Mouse (Mus musculus): Measurements from ENCODE around the gene Psmd9. TPM values are rescaled to one million over a fixed set of nuclear protein-coding genes. Genes with fewer than 3 reads are reported as not detected.
"Not testable (repeated sequence)": the region's sequence is repeated elsewhere in the genome, so short reads cannot be mapped to it uniquely, and the experiment has no call there.

Psmd9 gene
- polyA plus RNA-seq, 1 experiment from 2014 or later: 57.2 TPM

DNA sequence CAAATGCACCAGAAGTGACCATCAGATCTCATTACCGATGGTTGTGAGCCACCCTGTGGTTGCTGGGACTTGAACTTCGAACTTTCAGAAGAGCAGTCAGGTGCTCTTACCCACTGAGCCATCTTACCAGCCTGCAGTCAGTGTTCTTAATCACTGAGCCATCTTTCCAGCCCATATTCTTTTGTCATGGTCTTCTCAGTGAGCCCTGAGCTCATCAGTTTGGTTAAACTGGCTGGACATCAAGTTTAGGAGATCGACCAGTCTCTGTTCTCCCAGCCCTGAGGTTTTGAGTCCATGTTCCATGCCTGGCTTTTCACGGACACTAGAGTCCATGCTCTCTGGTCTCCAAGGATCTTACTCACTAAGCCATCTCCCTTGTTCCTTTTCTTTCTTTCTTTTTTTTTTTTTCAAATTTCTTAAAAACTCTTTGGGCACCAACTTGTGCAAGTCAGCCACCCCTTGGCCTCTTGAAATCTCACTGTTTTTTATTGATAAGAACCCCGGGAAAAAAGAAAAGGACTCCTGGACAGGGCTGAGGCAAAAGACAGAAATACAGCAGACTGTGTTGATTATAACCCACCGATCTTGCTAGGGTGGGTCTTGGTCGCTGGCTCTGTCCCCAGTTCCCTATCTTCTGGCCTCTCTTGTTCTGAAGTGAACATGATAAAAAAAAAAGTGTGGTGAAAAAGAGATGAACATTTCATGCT lies 31.8 kb downstream of the Psmd9 start:
- ATAC-seq (ENCODE audit: extremely low read depth, insufficient number of reproducible peaks, low FRiP score, low TSS enrichment); H3K27ac ChIP-seq (replicated peaks); H3K4me1 ChIP-seq; H3K36me3 ChIP-seq; H3K27me3 ChIP-seq (replicated peaks); H3K9ac ChIP-seq; H3K4me3 ChIP-seq; H3K4me2 ChIP-seq; H3K9me3 ChIP-seq: not testable (repeated sequence)
- 63% methylated on average over 5 of the region's 7 CpGs for WGBS

DNA sequence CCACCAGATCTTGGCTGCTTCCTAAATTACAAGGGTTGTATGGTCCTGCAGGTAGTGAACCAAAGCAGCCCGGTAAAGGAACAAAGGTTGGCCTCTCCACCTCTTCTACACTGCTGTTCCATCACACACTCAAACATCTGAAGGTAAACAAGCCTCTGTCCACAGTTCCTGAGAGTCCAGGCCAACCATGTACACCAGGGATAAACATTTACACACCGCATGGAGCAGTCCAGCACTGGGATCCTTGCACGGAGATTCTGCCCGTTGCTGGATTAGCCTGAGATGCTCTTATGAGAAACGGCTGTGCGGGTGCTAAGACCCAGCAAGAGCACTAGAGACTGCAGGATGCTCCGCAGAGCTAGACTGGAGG lies 32.3 kb downstream of the Psmd9 start:
- Histone ChIP-seq H3K9me3 (no peaks in the 10 kb centered on the region), H3K4me3 (no peak overlapping the region), H3K27ac (replicated peaks) (no peak overlapping the region), H3K27me3 (replicated peaks) (no peaks in the 10 kb centered on the region), H3K9ac (no peak overlapping the region), H3K36me3 (no peaks in the 10 kb centered on the region), H3K4me2 (no peak overlapping the region), H3K4me1 (no peaks in the 10 kb centered on the region)
- WGBS: 76% methylated on average over 7 of the region's 7 CpGs
- ATAC-seq (ENCODE audit: extremely low read depth, insufficient number of reproducible peaks, low FRiP score, low TSS enrichment): no peak

DNA sequence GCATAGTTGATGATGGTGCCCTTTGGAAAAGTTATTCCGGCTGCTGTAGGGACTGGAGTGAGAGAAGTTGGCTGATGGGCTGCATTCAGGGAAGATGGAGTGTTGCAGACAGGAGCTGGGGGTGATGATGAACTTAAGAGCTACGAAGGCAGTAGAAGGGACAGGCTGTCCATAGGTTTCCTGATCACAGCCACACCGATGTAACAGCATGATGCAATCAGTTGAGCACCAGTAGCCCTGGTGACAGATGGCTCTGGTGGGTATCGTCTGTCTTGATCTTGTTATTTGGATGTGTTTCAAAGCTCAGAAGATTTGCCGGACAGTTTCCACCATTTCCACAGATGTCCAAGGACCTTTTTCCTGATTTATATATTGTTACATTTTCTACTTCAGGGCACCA lies 32.8 kb downstream of the Psmd9 start:
- Histone ChIP-seq H3K4me1 (no peaks in the 10 kb centered on the region), H3K9ac (no peak overlapping the region), H3K36me3 (no peaks in the 10 kb centered on the region), H3K4me2 (no peak overlapping the region), H3K9me3 (no peaks in the 10 kb centered on the region), H3K4me3 (no peak overlapping the region), H3K27ac (replicated peaks) (no peak overlapping the region), H3K27me3 (replicated peaks) (no peaks in the 10 kb centered on the region)
- 63% methylated on average over 5 of the region's 5 CpGs for WGBS
- ATAC-seq (ENCODE audit: extremely low read depth, insufficient number of reproducible peaks, low FRiP score, low TSS enrichment): no peak

DNA sequence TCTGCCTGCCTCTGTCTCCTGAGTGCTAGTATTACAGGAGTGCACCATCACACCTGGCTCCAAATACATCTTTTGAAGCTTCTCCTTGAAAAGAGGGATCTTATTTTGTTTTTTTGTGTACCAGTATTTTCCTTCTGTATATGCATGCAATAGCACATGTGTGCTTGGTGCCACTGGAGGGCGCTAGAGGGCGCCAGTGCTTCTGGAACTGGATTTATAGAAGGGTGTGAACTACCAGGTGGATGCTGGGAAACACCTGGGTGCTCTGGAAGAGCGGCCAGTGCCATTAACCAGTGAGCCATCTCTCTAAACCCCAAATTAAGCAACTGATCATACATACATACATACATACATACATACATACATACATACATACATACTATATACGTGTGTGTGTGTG lies 33.6 kb downstream of the Psmd9 start:
- ATAC-seq (ENCODE audit: extremely low read depth, insufficient number of reproducible peaks, low FRiP score, low TSS enrichment); H3K4me3 ChIP-seq; H3K27me3 ChIP-seq (replicated peaks); H3K27ac ChIP-seq (replicated peaks); H3K9me3 ChIP-seq; H3K9ac ChIP-seq; H3K4me2 ChIP-seq; H3K4me1 ChIP-seq; H3K36me3 ChIP-seq: not testable (repeated sequence)
- WGBS: 31% methylated on average over 4 of the region's 4 CpGs

DNA sequence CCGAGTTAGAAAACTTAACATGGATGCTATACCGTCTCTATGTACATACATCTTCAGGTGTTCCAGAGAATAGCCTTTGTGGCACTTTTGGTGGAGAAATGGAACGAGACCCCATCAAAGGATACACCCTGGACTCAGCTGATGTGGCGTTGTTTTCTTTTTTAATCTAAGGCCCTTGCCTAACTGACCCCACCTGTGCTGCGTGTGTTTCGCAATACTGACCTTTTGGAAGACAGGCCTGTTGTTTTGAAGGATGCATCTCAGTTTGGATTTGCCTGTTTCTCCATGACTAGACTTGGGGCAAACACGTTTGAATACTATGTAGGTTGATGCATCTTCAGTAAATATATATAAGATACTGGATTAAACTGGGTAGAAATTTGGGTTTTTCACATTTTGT lies 34.4 kb downstream of the Psmd9 start:
- WGBS: 80% methylated on average over 7 of the region's 7 CpGs
- H3K27ac ChIP-seq (replicated peaks): not testable (repeated sequence)

DNA sequence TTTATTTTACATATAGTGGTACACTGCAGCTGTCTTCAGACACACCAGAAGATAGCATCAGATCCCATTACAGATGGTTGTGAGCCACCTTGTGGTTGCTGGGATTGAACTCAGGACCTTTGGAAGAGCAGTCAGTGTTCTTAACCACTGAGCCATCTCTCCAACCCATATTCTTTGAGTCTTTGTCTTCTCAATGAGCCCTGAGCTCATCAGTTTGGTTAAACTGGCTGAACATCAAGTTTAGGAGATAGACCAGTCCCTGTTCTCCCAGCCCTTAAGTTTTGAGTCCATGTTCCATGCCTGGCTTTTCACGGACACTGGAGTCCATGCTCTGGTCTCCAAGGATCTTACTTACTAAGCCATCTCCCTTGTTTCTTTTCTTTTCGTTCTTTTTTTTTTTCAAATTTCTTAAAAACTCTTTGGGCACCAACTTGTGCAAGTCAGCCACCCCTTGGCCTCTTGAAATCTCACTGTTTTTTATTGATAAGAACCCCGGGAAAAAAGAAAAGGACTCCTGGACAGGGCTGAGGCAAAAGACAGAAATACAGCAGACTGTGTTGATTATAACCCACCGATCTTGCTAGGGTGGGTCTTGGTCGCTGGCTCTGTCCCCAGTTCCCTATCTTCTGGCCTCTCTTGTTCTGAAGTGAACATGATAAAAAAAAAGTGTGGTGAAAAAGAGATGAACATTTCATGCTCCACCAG lies 53.3 kb downstream of the Psmd9 start:
- ATAC-seq (ENCODE audit: extremely low read depth, insufficient number of reproducible peaks, low FRiP score, low TSS enrichment); H3K4me3 ChIP-seq: not testable (repeated sequence)
- 60% methylated on average over 4 of the region's 5 CpGs for WGBS

More for the DNA sequence above, 34.4 kb downstream of the Psmd9 start:
- not testable (repeated sequence) for ATAC-seq (ENCODE audit: extremely low read depth, insufficient number of reproducible peaks, low FRiP score, low TSS enrichment); H3K36me3 ChIP-seq; H3K9me3 ChIP-seq; H3K27me3 ChIP-seq (replicated peaks); H3K9ac ChIP-seq; H3K4me1 ChIP-seq; H3K4me3 ChIP-seq; H3K4me2 ChIP-seq

DNA sequence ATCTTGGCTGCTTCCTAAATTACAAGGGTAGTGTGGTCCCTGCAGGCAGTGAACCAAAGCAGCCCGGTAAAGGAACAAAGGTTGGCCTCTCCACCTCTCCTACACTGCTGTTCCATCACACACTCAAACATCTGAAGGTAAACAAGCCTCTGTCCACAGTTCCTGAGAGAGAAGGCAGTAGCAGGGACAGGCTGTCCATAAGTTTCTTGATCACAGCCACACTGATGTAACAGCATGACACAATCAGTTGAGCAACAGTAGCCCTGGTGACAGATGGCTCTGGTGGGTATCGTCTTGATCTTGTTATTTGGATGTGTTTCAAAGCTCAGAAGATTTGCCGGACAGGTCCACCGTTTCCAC lies 53.8 kb downstream of the Psmd9 start:
- WGBS: 66% methylated on average over 4 of the region's 4 CpGs
- no peak for ATAC-seq (ENCODE audit: extremely low read depth, insufficient number of reproducible peaks, low FRiP score, low TSS enrichment)
- no peaks in the 10 kb centered on the region for H3K4me1 ChIP-seq
- H3K9ac ChIP-seq: no peak overlapping the region
- no peak overlapping the region for H3K4me2 ChIP-seq
- no peak overlapping the region for H3K27ac ChIP-seq (replicated peaks)
- no peaks in the 10 kb centered on the region for H3K36me3 ChIP-seq
- H3K27me3 ChIP-seq (replicated peaks): no peaks in the 10 kb centered on the region
- H3K9me3 ChIP-seq: peaks cover 8% of the 10 kb centered on the region; the same call in 1 of the 2 replicates
- no peak overlapping the region for H3K4me3 ChIP-seq

More for the DNA sequence above, 53.3 kb downstream of the Psmd9 start:
- H3K4me1 ChIP-seq; H3K9ac ChIP-seq; H3K4me2 ChIP-seq; H3K27me3 ChIP-seq (replicated peaks); H3K27ac ChIP-seq (replicated peaks); H3K9me3 ChIP-seq; H3K36me3 ChIP-seq: not testable (repeated sequence)

DNA sequence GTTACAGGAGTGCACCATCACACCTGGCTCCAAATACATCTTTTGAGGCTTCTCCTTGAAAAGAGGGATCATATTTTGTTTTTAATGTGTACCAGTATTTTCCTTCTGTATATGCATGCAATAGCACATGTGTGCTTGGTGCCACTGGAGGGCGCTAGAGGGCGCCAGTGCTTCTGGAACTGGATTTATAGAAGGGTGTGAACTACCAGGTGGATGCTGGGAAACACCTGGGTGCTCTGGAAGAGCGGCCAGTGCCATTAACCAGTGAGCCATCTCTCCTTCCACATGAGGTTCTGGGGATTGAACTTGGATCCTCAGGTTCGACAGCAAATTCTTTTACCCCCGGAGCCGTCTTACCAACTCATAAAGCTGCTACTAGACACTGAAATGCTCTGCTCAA lies 54.6 kb downstream of the Psmd9 start:
- not testable (repeated sequence) for ATAC-seq (ENCODE audit: extremely low read depth, insufficient number of reproducible peaks, low FRiP score, low TSS enrichment); H3K27me3 ChIP-seq (replicated peaks); H3K4me2 ChIP-seq; H3K4me1 ChIP-seq; H3K4me3 ChIP-seq; H3K9me3 ChIP-seq; H3K36me3 ChIP-seq; H3K27ac ChIP-seq (replicated peaks); H3K9ac ChIP-seq
- 52% methylated on average over 6 of the region's 6 CpGs for WGBS

DNA sequence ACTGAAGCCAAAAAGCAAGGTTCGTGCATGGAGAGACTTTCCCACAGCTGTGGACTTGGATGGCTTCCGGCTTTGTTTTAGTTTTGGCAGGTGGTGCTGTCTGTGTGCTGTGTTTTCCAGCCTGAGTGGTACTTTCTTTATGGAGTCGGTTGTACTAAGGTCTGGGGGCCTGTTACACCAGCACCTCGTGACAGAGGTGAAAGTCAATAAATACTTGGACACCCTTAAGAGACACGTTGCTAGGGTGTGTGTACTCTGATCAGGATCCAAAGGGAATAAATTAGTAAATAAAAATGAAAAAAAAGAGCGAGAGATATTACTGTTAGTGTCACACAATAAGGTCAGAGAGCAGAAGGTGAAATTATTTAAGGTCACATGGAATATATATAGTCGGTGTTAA lies 57.6 kb downstream of the Psmd9 start:
- 84% methylated on average over 7 of the region's 7 CpGs for WGBS
- Histone ChIP-seq H3K27ac (replicated peaks) (no peak overlapping the region), H3K9me3 (no peaks in the 10 kb centered on the region), H3K27me3 (replicated peaks) (no peaks in the 10 kb centered on the region), H3K9ac (no peak overlapping the region), H3K4me2 (no peak overlapping the region), H3K4me1 (peaks cover 10% of the 10 kb centered on the region), H3K4me3 (no peak overlapping the region), H3K36me3 (no peaks in the 10 kb centered on the region)
- no peak for ATAC-seq (ENCODE audit: extremely low read depth, insufficient number of reproducible peaks, low FRiP score, low TSS enrichment)

DNA sequence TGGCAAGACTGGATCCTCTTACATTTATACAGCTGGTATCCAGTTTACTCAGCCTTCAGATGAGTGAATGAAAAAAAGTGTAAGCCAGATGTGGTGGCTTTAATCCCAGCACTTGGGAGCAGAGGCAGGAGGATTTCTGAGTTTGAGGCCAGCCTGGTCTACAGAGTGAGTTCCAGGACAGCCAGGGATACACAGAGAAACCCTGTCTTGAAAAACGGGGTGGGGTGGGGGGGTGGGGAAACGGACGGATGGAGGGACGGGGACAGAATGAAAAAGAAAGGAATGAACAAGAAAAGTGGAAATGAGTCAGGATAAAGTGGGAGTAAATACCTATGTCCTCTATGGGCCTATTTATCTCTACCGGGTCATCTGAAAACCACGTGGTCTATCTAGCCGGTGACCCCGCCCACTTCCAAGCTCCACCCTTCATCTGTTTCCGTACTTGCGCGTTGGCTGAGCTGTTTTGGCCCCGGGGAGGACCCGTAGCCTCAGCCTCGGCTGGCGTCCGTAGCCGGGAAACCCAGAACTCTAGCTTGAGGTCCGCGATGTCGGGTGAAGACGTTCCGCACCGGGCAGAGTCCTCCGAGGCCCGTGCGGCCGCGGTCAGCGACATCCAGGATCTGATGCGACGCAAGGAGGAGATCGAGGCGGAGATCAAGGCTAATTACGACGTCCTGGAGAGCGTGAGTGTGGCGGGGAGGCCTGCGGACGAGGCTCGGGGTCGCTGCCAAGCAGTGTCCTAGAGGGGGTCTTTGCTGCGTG lies 58.7 kb downstream of the Psmd9 start:
- peak; percentile 79 for ATAC-seq (ENCODE audit: extremely low read depth, insufficient number of reproducible peaks, low FRiP score, low TSS enrichment)
- peak overlapping the region; percentile 94 for H3K9ac ChIP-seq
- H3K4me1 ChIP-seq: peaks cover 10% of the 10 kb centered on the region
- H3K4me2 ChIP-seq: peak overlapping the region; percentile 83
- no peaks in the 10 kb centered on the region for H3K36me3 ChIP-seq
- H3K27me3 ChIP-seq (replicated peaks): no peaks in the 10 kb centered on the region
- WGBS: 2% methylated on average over 42 of the region's 42 CpGs
- H3K9me3 ChIP-seq: no peaks in the 10 kb centered on the region
- H3K4me3 ChIP-seq: peak overlapping the region; percentile 86
- no peak overlapping the region for H3K27ac ChIP-seq (replicated peaks)

DNA sequence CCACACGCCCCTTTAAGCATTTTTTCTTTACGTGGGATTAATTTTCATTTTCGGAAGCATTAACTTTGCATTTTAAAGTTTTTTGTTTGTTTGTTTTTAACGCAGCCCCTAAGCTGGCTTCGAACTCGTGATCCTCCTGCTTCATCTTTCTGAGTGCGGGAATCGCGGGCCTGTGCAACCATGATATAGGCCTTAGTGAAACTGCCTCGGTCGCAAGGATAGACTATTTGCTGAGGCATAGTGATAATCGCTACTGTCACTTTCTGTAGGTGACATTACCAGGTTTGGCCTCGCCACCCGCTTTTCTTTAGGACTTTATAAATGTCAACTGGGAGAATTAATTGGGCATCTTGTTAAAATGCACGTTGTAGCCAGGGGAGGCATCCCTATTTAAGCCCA lies 59.3 kb downstream of the Psmd9 start:
- Histone ChIP-seq H3K36me3 (no peaks in the 10 kb centered on the region), H3K4me2 (peak overlapping the region; percentile 83), H3K9ac (peak overlapping the region; percentile 94), H3K4me1 (peaks cover 15% of the 10 kb centered on the region), H3K9me3 (no peaks in the 10 kb centered on the region), H3K4me3 (peak overlapping the region; percentile 86), H3K27me3 (replicated peaks) (no peaks in the 10 kb centered on the region), H3K27ac (replicated peaks) (no peak overlapping the region)
- WGBS: 8% methylated on average over 15 of the region's 15 CpGs
- ATAC-seq (ENCODE audit: extremely low read depth, insufficient number of reproducible peaks, low FRiP score, low TSS enrichment): no peak

Measured in heart, embryonic 13.5 days (tissue).